Mouse (Mus musculus) spleen, adult 2 months (tissue): ENCODE data around the gene Mpped2.

Experiments used
- CTCF ChIP-seq: fragments of 200-500 bp; IDR thresholded peaks from 2 replicates; pipeline ENCODE4 v1.5.1; 2011; ENCODE audit warnings: mild to moderate bottlenecking, inconsistent platforms; ENCODE audit not compliant: insufficient read depth, insufficient read length, insufficient replicate concordance; ENCODE audit errors: extremely low read depth
- POLR2A ChIP-seq: fragments of 200-500 bp; IDR thresholded peaks from 2 replicates; pipeline ENCODE4 v1.6.1; 2011; ENCODE audit warnings: low read depth, low read length, inconsistent platforms

DNA sequence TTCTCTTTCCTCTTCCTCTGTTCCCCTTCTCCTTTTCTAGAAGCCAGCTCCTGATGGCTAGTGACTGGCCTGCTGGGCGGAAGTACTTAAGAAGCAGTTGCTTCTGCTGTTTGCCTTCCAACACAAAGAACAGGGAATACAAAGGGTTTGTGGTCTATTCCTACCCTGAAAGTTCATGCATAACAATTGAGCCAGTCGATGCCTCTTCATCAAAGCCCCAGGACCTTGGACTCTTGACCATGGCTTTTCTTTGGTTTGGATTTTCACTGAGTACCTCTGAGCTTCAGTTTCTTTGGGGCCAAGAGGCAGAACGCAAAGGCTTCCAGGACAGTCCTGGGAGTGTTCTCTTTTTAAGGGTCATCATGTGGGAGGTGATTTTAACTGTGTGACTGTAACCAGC is 57.8 kb downstream of the Mpped2 start:
- no peak for TF ChIP-seq POLR2A
- TF ChIP-seq CTCF: no peak
